Mouse (Mus musculus): Measurements from ENCODE around the gene Pafah1b2. TPM values are rescaled to one million over a fixed set of nuclear protein-coding genes. Genes with fewer than 3 reads are reported as not detected.

Pafah1b2 gene
- polyA plus RNA-seq, 1 experiment, result 166 TPM

DNA sequence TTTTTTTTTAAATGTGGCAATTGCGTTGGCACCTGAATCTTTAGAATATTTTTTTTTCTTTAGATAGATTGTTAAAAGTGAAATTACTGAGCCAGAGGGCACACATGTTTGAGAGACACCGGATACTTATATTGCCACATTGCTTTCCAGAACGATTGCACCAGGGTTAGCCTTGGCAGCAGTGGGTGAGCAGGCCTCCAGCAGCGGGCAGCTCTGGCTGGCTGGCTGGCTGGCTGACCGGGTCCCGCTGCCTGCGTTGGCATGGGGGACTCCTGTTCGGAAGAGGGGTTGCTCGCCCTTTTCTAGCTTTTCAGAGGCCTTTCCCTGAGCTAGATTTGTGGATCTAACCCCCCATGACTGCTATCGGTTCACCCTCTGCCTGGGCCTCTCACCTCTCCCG, 11.1 kb upstream of the Pafah1b2 start:
- TF ChIP-seq POLR2A (IDR thresholded peaks at IDR 0.05; ENCODE audit: borderline replicate concordance, extremely low read depth, insufficient read depth, insufficient read length, poor library complexity, severe bottlenecking), result no peak
- no peak for TF ChIP-seq CTCF (IDR thresholded peaks at IDR 0.05; ENCODE audit: borderline replicate concordance, extremely low read depth, insufficient read depth, insufficient read length)
- no peak for DNase-seq (ENCODE audit: low read depth)

GRCm38 (mm10) chr9:46019975-46020374, 7.5 kb upstream of the Pafah1b2 start:
- DNase-seq (ENCODE audit: low read depth), result no peak
- TF ChIP-seq POLR2A (IDR thresholded peaks at IDR 0.05; ENCODE audit: borderline replicate concordance, extremely low read depth, insufficient read depth, insufficient read length, poor library complexity, severe bottlenecking), result no peak
- no peak for TF ChIP-seq CTCF (IDR thresholded peaks at IDR 0.05; ENCODE audit: borderline replicate concordance, extremely low read depth, insufficient read depth, insufficient read length)

DNA sequence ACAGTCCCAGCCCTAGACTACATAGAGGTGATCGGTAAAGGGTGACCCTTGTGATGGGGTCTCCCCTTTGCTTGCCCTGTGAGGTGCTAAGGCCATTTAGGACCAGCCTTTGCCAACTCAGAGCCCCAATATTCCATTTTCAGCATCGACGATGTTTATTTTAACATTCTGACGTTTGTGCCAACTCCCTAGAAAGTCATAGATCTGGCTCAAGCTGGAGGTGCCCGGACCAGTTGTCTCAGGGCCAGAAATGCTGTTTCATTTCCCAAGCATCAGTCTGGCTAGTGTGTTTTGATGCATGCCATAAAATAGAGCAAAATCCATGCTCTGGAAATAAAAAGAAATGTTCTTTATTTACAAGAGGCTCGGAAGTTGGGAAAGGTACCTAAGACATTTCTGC, 5.8 kb upstream of the Pafah1b2 start:
- TF ChIP-seq CTCF (IDR thresholded peaks at IDR 0.05; ENCODE audit: borderline replicate concordance, extremely low read depth, insufficient read depth, insufficient read length) (no peak), POLR2A (IDR thresholded peaks at IDR 0.05; ENCODE audit: borderline replicate concordance, extremely low read depth, insufficient read depth, insufficient read length, poor library complexity, severe bottlenecking) (no peak)
- DNase-seq (ENCODE audit: low read depth), result no peak

DNA sequence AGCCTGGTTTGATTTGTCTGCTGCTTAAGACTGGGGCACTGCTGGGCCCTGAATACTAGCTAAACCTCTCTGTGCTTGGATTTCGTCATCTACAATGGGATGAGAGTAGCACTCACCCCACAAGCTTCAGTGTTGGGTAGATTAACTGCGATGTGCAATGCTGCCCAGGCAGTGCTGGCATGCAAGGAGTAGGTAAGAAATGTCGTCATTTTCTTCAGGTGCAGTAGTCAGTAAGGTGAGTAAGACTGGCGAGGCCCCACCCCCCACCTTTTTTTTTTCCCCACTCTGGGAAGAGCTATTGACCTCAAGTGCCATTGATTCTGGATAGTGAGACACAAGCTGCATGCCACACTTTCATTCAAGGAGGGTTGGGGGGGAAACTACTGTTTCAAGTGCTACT, 3.9 kb upstream of the Pafah1b2 start:
- TF ChIP-seq POLR2A (IDR thresholded peaks at IDR 0.05; ENCODE audit: borderline replicate concordance, extremely low read depth, insufficient read depth, insufficient read length, poor library complexity, severe bottlenecking), result no peak
- no peak for TF ChIP-seq CTCF (IDR thresholded peaks at IDR 0.05; ENCODE audit: borderline replicate concordance, extremely low read depth, insufficient read depth, insufficient read length)
- DNase-seq (ENCODE audit: low read depth), result no peak

GRCm38 (mm10) chr9:46015831-46016230, 3.3 kb upstream of the Pafah1b2 start:
- TF ChIP-seq POLR2A (IDR thresholded peaks at IDR 0.05; ENCODE audit: borderline replicate concordance, extremely low read depth, insufficient read depth, insufficient read length, poor library complexity, severe bottlenecking), result no peak
- DNase-seq (ENCODE audit: low read depth), result peak; percentile 79

DNA sequence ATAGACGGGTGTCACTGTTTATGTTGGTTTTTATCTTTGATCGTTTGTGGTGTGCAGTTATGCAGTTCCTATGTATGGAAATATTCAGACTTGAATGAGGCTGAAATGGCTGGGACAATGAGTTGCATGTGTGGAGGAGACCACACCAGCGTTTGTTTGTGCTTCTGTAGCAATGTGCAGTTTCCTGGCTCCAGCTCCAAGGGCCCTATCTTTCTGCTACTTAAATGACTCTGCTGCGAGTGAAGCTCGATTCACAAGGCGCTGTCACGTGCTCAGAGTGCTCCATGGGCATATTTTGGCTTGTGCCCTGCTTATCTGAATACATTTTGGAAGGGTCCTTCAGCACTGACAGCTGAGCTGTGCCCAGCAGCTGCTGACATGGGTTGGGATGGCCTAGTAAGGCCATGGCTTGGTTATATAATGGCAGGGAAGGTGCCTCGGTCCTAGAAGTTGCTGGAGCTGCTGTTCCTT, 2.6 kb upstream of the Pafah1b2 start:
- peak; percentile 64 for DNase-seq (ENCODE audit: low read depth)
- TF ChIP-seq POLR2A (IDR thresholded peaks at IDR 0.05; ENCODE audit: borderline replicate concordance, extremely low read depth, insufficient read depth, insufficient read length, poor library complexity, severe bottlenecking), result no peak
- TF ChIP-seq CTCF (IDR thresholded peaks at IDR 0.05; ENCODE audit: borderline replicate concordance, extremely low read depth, insufficient read depth, insufficient read length), result no peak

GRCm38 (mm10) chr9:46014251-46014681, 1.8 kb upstream of the Pafah1b2 start:
- peak; percentile 64 for DNase-seq (ENCODE audit: low read depth)
- TF ChIP-seq POLR2A (IDR thresholded peaks at IDR 0.05; ENCODE audit: borderline replicate concordance, extremely low read depth, insufficient read depth, insufficient read length, poor library complexity, severe bottlenecking) (no peak), CTCF (IDR thresholded peaks at IDR 0.05; ENCODE audit: borderline replicate concordance, extremely low read depth, insufficient read depth, insufficient read length) (peak; percentile 11; the same call in 1 of the 2 replicates)

DNA sequence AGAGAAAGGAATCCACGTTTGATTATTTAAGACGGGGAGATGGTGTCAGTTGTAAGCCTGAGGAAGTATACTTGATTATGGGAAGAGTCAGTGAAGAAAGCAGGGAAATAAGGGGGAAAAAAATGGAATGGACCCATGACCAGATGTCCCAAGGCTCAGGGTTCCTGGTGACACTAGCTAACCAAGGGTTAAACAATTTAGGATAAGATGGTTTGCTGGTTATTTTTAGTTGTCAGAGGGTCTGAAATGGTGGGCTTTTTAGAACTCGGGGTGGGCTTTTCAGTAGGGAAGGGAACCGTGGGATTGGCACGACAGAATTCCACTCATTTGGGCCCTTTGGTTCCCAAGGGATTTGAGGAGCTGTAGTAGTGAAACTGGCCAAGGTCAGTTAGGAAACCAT, 1.1 kb upstream of the Pafah1b2 start:
- peak; percentile 22 for DNase-seq (ENCODE audit: low read depth)
- no peak for TF ChIP-seq POLR2A (IDR thresholded peaks at IDR 0.05; ENCODE audit: borderline replicate concordance, extremely low read depth, insufficient read depth, insufficient read length, poor library complexity, severe bottlenecking)
- TF ChIP-seq CTCF (IDR thresholded peaks at IDR 0.05; ENCODE audit: borderline replicate concordance, extremely low read depth, insufficient read depth, insufficient read length), result no peak

DNA sequence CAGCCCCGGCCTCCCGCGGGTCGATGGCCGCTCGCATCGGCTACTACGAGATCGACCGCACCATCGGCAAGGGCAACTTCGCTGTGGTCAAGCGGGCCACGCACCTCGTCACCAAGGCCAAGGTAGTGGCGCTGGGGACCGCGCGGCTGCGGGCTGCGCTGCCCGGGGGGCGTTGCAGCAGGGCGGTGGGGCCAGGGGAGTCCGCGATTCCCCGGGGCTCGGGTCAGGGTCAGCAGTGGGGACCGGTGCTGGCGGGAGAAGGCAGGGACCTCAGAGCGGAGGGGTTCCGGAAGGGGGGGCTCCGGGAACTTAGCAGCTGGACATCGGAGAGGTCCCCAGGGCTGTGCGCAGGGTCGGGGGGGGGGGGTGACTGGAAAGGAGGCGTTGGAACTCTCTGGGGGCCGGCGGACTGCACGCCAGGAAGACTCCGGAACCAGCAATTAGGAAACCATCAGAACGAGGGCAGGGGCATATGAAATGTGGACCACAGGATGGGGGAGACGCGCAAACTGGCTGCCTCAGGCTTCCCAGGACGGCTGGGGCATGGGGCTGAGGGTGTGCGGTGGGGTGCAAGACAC, 608 bp upstream of the Pafah1b2 start:
- peak; percentile 46 for DNase-seq (ENCODE audit: low read depth)
- no peak for TF ChIP-seq CTCF (IDR thresholded peaks at IDR 0.05; ENCODE audit: borderline replicate concordance, extremely low read depth, insufficient read depth, insufficient read length)
- 0 out of 2 replicates have a peak, but pooled peaks have one; percentile 37 for TF ChIP-seq POLR2A (IDR thresholded peaks at IDR 0.05; ENCODE audit: borderline replicate concordance, extremely low read depth, insufficient read depth, insufficient read length, poor library complexity, severe bottlenecking)

- no peak for DNase-seq (ENCODE audit: low read depth)
- TF ChIP-seq POLR2A (IDR thresholded peaks at IDR 0.05; ENCODE audit: borderline replicate concordance, extremely low read depth, insufficient read depth, insufficient read length, poor library complexity, severe bottlenecking), result no peak
- no peak for TF ChIP-seq CTCF (IDR thresholded peaks at IDR 0.05; ENCODE audit: borderline replicate concordance, extremely low read depth, insufficient read depth, insufficient read length)
Measured at GRCm38 (mm10) chr9:46011094-46011970, 1.2 kb downstream of the Pafah1b2 start.

GRCm38 (mm10) chr9:46009669-46009983, 2.9 kb downstream of the Pafah1b2 start:
- TF ChIP-seq CTCF (IDR thresholded peaks at IDR 0.05; ENCODE audit: borderline replicate concordance, extremely low read depth, insufficient read depth, insufficient read length), result no peak
- TF ChIP-seq POLR2A (IDR thresholded peaks at IDR 0.05; ENCODE audit: borderline replicate concordance, extremely low read depth, insufficient read depth, insufficient read length, poor library complexity, severe bottlenecking), result no peak
- no peak for DNase-seq (ENCODE audit: low read depth)
